Mouse (Mus musculus): ENCODE data around the gene Braf. TPM values are rescaled to one million over a fixed set of nuclear protein-coding genes. Genes with fewer than 3 reads are reported as not detected.

Gene Braf
- polyA plus RNA-seq, 1 experiment from 2014 or later, result 12.2 TPM

DNA sequence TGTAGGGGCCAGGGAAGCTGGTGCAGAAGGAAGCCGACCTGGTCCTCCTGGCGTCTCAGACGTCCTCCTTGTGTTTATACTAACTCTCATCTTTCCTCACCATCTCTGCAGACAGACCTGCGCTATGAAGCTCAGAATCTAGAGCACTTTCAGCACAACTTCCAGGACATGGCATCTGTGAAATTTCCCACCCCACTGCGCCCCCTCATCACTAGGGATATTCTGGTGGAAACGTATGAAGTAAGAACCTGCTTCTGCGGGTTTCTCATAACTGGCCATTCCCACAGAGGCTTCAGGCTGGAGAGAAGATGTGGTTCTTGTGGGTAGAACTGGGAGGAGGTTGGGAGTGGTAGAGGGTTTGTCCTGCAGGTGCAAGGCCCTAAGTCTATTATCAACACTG lies 145.7 kb downstream of the Braf start:
- Histone ChIP-seq H3K4me1 (replicated peaks; ENCODE audit: control insufficient read depth, insufficient read depth, low read length) (peaks cover 15% of the 10 kb centered on the region), H3K27ac (ENCODE audit: low read depth, low read length) (no peak overlapping the region), H3K4me3 (ENCODE audit: low read depth, low read length) (no peak overlapping the region), H3K4me2 (no peak overlapping the region), H3K9ac (ENCODE audit: low read depth, low read length) (no peak overlapping the region), H3K36me3 (ENCODE audit: control insufficient read depth, insufficient read depth, low read length) (peaks cover 2% of the 10 kb centered on the region; the same call in 1 of the 2 replicates), H3K9me3 (ENCODE audit: control insufficient read depth, low read length) (no peaks in the 10 kb centered on the region), H3K27me3 (replicated peaks; ENCODE audit: control insufficient read depth, insufficient read depth, low read length) (no peaks in the 10 kb centered on the region)
- DNase-seq (ENCODE audit: low spot score) (no peak), ATAC-seq (replicated peaks; ENCODE audit: low FRiP score) (no peak)
- 86% methylated on average over 7 of the region's 7 CpGs for WGBS

GRCm38 (mm10) chr6:39574951-39575350 lies 150.3 kb downstream of the Braf start:
- 74% methylated on average over 7 of the region's 7 CpGs for WGBS
- Histone ChIP-seq H3K4me1 (replicated peaks; ENCODE audit: control insufficient read depth, insufficient read depth, low read length) (peaks cover 5% of the 10 kb centered on the region), H3K4me2 (peak overlapping the region; percentile 98), H3K27me3 (replicated peaks; ENCODE audit: control insufficient read depth, insufficient read depth, low read length) (no peaks in the 10 kb centered on the region), H3K27ac (ENCODE audit: low read depth, low read length) (no peak overlapping the region), H3K9ac (ENCODE audit: low read depth, low read length) (peak overlapping the region; percentile 88; the same call in 1 of the 2 replicates), H3K9me3 (ENCODE audit: control insufficient read depth, low read length) (no peaks in the 10 kb centered on the region), H3K4me3 (ENCODE audit: low read depth, low read length) (peak overlapping the region; percentile 89), H3K36me3 (ENCODE audit: control insufficient read depth, insufficient read depth, low read length) (no peaks in the 10 kb centered on the region)
- DNase-seq (ENCODE audit: low spot score) (no peak), ATAC-seq (replicated peaks; ENCODE audit: low FRiP score) (no peak)

DNA sequence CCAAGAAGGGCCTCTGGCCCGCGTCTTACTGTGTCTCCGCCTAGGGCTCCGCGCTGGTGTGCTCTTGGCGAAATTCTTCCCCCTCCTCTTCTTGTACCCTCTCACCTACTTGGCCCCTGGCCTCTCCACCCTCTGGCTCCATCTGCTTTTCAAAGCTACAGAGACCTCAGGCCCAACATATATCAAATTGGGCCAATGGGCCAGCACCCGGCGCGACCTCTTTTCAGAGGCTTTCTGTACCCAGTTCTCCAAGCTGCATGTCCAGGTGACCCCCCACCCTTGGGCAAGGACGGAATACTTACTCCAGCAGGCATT lies 150.8 kb downstream of the Braf start:
- Histone ChIP-seq H3K27me3 (replicated peaks; ENCODE audit: control insufficient read depth, insufficient read depth, low read length) (no peaks in the 10 kb centered on the region), H3K9me3 (ENCODE audit: control insufficient read depth, low read length) (no peaks in the 10 kb centered on the region), H3K27ac (ENCODE audit: low read depth, low read length) (peak overlapping the region; percentile 94), H3K9ac (ENCODE audit: low read depth, low read length) (peak overlapping the region; percentile 88), H3K4me2 (peak overlapping the region; percentile 98), H3K4me1 (replicated peaks; ENCODE audit: control insufficient read depth, insufficient read depth, low read length) (peaks cover 5% of the 10 kb centered on the region), H3K36me3 (ENCODE audit: control insufficient read depth, insufficient read depth, low read length) (no peaks in the 10 kb centered on the region), H3K4me3 (ENCODE audit: low read depth, low read length) (peak overlapping the region; percentile 89)
- WGBS, result 31% methylated on average over 10 of the region's 10 CpGs
- ATAC-seq (replicated peaks; ENCODE audit: low FRiP score), result peak; percentile 24
- peak; percentile 43 for DNase-seq (ENCODE audit: low spot score)

DNA sequence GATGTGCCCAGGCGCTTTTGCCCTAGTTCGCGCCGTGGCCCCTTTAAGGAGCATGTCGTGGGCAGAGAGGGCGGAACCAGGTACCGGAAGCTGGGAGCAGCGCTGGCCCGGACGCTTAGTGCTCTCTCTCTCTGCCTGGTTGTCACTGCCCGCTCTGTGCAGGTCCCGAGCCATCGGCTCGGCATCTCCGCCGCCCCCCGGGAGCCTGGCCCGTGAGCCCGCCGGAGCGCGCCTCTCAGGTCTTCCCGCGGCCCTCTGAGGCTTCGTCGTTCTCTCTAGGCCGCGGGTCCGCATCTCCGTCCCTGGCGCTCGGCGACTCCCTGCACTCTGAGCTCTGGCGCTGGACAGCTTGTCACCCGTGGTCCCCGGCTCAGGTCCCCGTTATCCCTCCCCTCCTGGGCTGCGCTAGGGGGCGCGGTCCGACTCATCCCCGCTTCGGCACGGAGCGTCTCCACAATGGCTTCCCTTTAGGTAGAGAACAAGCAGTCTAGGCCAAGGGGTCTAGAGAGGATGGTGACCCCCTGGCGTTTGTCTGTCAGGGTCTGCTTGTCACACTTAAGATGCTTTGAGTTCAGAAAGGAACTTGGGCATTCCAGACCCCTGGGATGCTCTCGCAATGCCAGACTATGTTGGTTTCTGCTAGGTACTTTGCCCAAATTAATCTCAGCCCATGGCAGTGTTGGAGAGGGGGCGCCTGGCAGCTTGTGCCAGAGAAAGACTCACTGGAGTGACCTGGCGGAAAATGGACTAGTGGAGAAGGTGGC lies 151.3 kb downstream of the Braf start, which contains the start of gene Adck2:
Gene Adck2, plus strand, starts transcription at position 83 of the 764 bp plus-strand sequence.
- peak; percentile 96 for ATAC-seq (replicated peaks; ENCODE audit: low FRiP score)
- Histone ChIP-seq H3K27me3 (replicated peaks; ENCODE audit: control insufficient read depth, insufficient read depth, low read length) (no peaks in the 10 kb centered on the region), H3K9ac (ENCODE audit: low read depth, low read length) (peak within 1 kb of the TSS; percentile 88), H3K4me3 (ENCODE audit: low read depth, low read length) (peak within 1 kb of the TSS; percentile 89), H3K27ac (ENCODE audit: low read depth, low read length) (peak within 1 kb of the TSS; percentile 94), H3K4me2 (peak within 1 kb of the TSS; percentile 98), H3K4me1 (replicated peaks; ENCODE audit: control insufficient read depth, insufficient read depth, low read length) (peaks cover 5% of the 10 kb centered on the region; the same call in 1 of the 2 replicates), H3K36me3 (ENCODE audit: control insufficient read depth, insufficient read depth, low read length) (no peaks in the 10 kb centered on the region), H3K9me3 (ENCODE audit: control insufficient read depth, low read length) (no peaks in the 10 kb centered on the region)
- DNase-seq (ENCODE audit: low spot score), result peak; percentile 82
- 1% methylated on average over 49 of the region's 49 CpGs for whole genome bisulfite sequencing

GRCm38 (mm10) chr6:39570426-39570825 lies 154.8 kb downstream of the Braf start:
- H3K9me3 ChIP-seq (ENCODE audit: control insufficient read depth, low read length), result no peaks in the 10 kb centered on the region
- H3K4me3 ChIP-seq (ENCODE audit: low read depth, low read length), result no peak overlapping the region
- H3K27ac ChIP-seq (ENCODE audit: low read depth, low read length), result no peak overlapping the region
- DNase-seq (ENCODE audit: low spot score) (no peak), ATAC-seq (replicated peaks; ENCODE audit: low FRiP score) (no peak)
- peaks cover 5% of the 10 kb centered on the region; the same call in 1 of the 2 replicates for H3K4me1 ChIP-seq (replicated peaks; ENCODE audit: control insufficient read depth, insufficient read depth, low read length)
- H3K4me2 ChIP-seq, result no peak overlapping the region
- H3K27me3 ChIP-seq (replicated peaks; ENCODE audit: control insufficient read depth, insufficient read depth, low read length), result no peaks in the 10 kb centered on the region
- 74% methylated on average over 3 of the region's 3 CpGs for WGBS
- H3K9ac ChIP-seq (ENCODE audit: low read depth, low read length), result no peak overlapping the region
- H3K36me3 ChIP-seq (ENCODE audit: control insufficient read depth, insufficient read depth, low read length), result no peaks in the 10 kb centered on the region

- no peak for ATAC-seq (replicated peaks; ENCODE audit: low FRiP score)
- no peak overlapping the region for H3K27ac ChIP-seq (ENCODE audit: low read depth, low read length)
- no peaks in the 10 kb centered on the region for H3K36me3 ChIP-seq (ENCODE audit: control insufficient read depth, insufficient read depth, low read length)
- H3K9me3 ChIP-seq (ENCODE audit: control insufficient read depth, low read length), result no peaks in the 10 kb centered on the region
- H3K9ac ChIP-seq (ENCODE audit: low read depth, low read length), result no peak overlapping the region
- DNase-seq (ENCODE audit: low spot score), result no peak
- WGBS, result 16% methylated on average over 5 of the region's 5 CpGs
- H3K4me3 ChIP-seq (ENCODE audit: low read depth, low read length), result no peak overlapping the region
- H3K27me3 ChIP-seq (replicated peaks; ENCODE audit: control insufficient read depth, insufficient read depth, low read length), result no peaks in the 10 kb centered on the region
- no peaks in the 10 kb centered on the region for H3K4me1 ChIP-seq (replicated peaks; ENCODE audit: control insufficient read depth, insufficient read depth, low read length)
- H3K4me2 ChIP-seq, result no peak overlapping the region
Observed at GRCm38 (mm10) chr6:39567528-39567927, 157.7 kb downstream of the Braf start.

GRCm38 (mm10) chr6:39562166-39563015 lies 162.9 kb downstream of the Braf start:
- Histone ChIP-seq H3K4me1 (replicated peaks; ENCODE audit: control insufficient read depth, insufficient read depth, low read length) (peaks cover 8% of the 10 kb centered on the region; the same call in 1 of the 2 replicates), H3K27me3 (replicated peaks; ENCODE audit: control insufficient read depth, insufficient read depth, low read length) (peaks cover 13% of the 10 kb centered on the region), H3K9ac (ENCODE audit: low read depth, low read length) (no peak overlapping the region), H3K4me3 (ENCODE audit: low read depth, low read length) (peak overlapping the region; percentile 30), H3K27ac (ENCODE audit: low read depth, low read length) (no peak overlapping the region), H3K4me2 (peak overlapping the region; percentile 60), H3K36me3 (ENCODE audit: control insufficient read depth, insufficient read depth, low read length) (no peaks in the 10 kb centered on the region), H3K9me3 (ENCODE audit: control insufficient read depth, low read length) (no peaks in the 10 kb centered on the region)
- 16% methylated on average over 23 of the region's 23 CpGs for WGBS
- DNase-seq (ENCODE audit: low spot score) (peak; percentile 67), ATAC-seq (replicated peaks; ENCODE audit: low FRiP score) (peak; percentile 81)

- 60% methylated on average over 6 of the region's 6 CpGs for WGBS
- H3K27ac ChIP-seq (ENCODE audit: low read depth, low read length), result no peak overlapping the region
- no peak for ATAC-seq (replicated peaks; ENCODE audit: low FRiP score)
- H3K27me3 ChIP-seq (replicated peaks; ENCODE audit: control insufficient read depth, insufficient read depth, low read length), result peaks cover 31% of the 10 kb centered on the region
- no peak overlapping the region for H3K4me2 ChIP-seq
- H3K9me3 ChIP-seq (ENCODE audit: control insufficient read depth, low read length), result no peaks in the 10 kb centered on the region
- no peak overlapping the region for H3K9ac ChIP-seq (ENCODE audit: low read depth, low read length)
- DNase-seq (ENCODE audit: low spot score), result no peak
- H3K4me1 ChIP-seq (replicated peaks; ENCODE audit: control insufficient read depth, insufficient read depth, low read length), result peaks cover 8% of the 10 kb centered on the region
- H3K36me3 ChIP-seq (ENCODE audit: control insufficient read depth, insufficient read depth, low read length), result no peaks in the 10 kb centered on the region
- H3K4me3 ChIP-seq (ENCODE audit: low read depth, low read length), result no peak overlapping the region
Observed at GRCm38 (mm10) chr6:39559276-39559939, 165.9 kb downstream of the Braf start.

Measured in liver, embryonic 11.5 days (tissue).